Mouse (Mus musculus) heart, adult 2 months (tissue): Measurements from ENCODE around the gene Cubn.

Source experiments
- CTCF ChIP-seq: fragments of 200-600 bp; IDR thresholded peaks from 2 replicates; pipeline ENCODE4 v1.8.1; 2022; ENCODE audit warnings: antibody characterized with exemption, mild to moderate bottlenecking, moderate library complexity
- EP300 ChIP-seq: fragments of 200-500 bp; IDR thresholded peaks from 2 replicates; pipeline ENCODE4 v1.6.1; 2011; ENCODE audit warnings: low read depth, low read length, control low read depth; ENCODE audit not compliant: insufficient read depth
- POLR2A ChIP-seq: fragments of 200-500 bp; IDR thresholded peaks from 2 replicates; pipeline ENCODE4 v1.6.1; 2011; ENCODE audit warnings: mild to moderate bottlenecking, low read depth, low read length, control low read depth; ENCODE audit not compliant: insufficient read depth

GRCm38 (mm10) chr2:13263150-13263549, 228.5 kb downstream of the Cubn start:
- TF ChIP-seq POLR2A, result no peak
- no peak for TF ChIP-seq CTCF
- no peak for TF ChIP-seq EP300
